ENCODE assay signal across 16 mouse cellular contexts in the genomic region with DNA sequence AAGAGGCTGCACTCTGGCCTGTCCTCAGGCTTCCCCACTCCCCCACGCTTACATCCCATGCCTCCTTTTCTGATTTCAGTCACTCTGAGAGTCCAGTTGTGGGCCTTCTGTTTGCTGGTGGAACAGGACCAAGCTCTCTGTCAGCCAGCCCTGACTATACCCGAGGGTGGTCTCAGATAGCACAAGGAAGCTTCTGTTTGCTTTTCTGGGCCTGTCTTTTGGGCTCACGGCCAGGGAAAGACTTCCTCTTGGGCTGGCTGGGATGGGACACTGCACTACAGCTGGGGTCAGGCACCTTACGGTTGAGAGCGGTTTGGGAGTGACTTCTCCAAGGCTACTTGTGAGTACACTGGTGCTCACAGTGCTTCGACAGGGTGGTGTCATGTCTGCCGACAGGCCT. TPM values are rescaled to one million over a fixed set of nuclear protein-coding genes. Genes with fewer than 3 reads are reported as not detected.
DNase-seq lines count a peak whose midpoint lies in the region; ATAC-seq lines count a peak whose summit lies in the region.
"Had no signal": no experiment of that assay in that cellular context is flagged by ENCODE, and none has a peak within 500 bp of the region (broad histone marks: within the 10 kb centered on the region; RNA-seq: fewer than 3 reads in every experiment).

No protein-coding gene starts in this region.

- no peak overlapping the region for H3K4me2 ChIP-seq in heart, embryonic 15.5 days
- H3K4me2 ChIP-seq in lung, embryonic 15.5 days, result no peak overlapping the region
- H3K4me2 ChIP-seq: embryonic facial prominence, embryonic 12.5 days; liver, embryonic 11.5 days; midbrain, embryonic 13.5 days had no signal

- no peaks in the 10 kb centered on the region for H3K9me3 ChIP-seq in heart, embryonic 15.5 days (replicated peaks)
- H3K9me3 ChIP-seq in heart, embryonic 10.5 days, result no peaks in the 10 kb centered on the region
- H3K9me3 ChIP-seq in lung, embryonic 15.5 days, result no peaks in the 10 kb centered on the region
- H3K9me3 ChIP-seq: embryonic facial prominence, embryonic 12.5 days had no signal

- peaks cover 5% of the 10 kb centered on the region; the same call in 1 of the 2 replicates for H3K4me1 ChIP-seq in heart, embryonic 15.5 days (replicated peaks)
- H3K4me1 ChIP-seq in heart, embryonic 10.5 days, result 0 out of 2 replicates have a peak, but pooled peaks cover 7% of the 10 kb centered on the region
- peaks cover 7% of the 10 kb centered on the region; the same call in 1 of the 2 replicates for H3K4me1 ChIP-seq in lung, embryonic 15.5 days
- H3K4me1 ChIP-seq: midbrain, embryonic 13.5 days had no signal

- ATAC-seq in heart, embryonic 15.5 days (replicated peaks; ENCODE audit: insufficient number of reproducible peaks, insufficient read depth, low FRiP score, low read depth), result peak; percentile 37
- ATAC-seq in lung, embryonic 15.5 days (ENCODE audit: borderline replicate concordance, extremely low read depth, low FRiP score, low TSS enrichment), result peak; percentile 63
- ATAC-seq in megakaryocyte, adult 5-6 weeks (ENCODE audit: poor library complexity, severe bottlenecking), result no peak
- ATAC-seq: inflammation-experienced regulatory T-cells, adult 6 months; midbrain, embryonic 13.5 days had no signal

- peaks cover 51% of the 10 kb centered on the region for H3K36me3 ChIP-seq in heart, embryonic 15.5 days
- peaks cover 83% of the 10 kb centered on the region for H3K36me3 ChIP-seq in heart, embryonic 10.5 days
- H3K36me3 ChIP-seq in lung, embryonic 15.5 days, result peaks cover 21% of the 10 kb centered on the region

- DNase-seq in heart, embryonic 10.5 days (ENCODE audit: low spot score), result no peak
- peak; percentile 59 for DNase-seq in left cerebral cortex, postnatal 4 days
- no peak for DNase-seq in left cerebral cortex, postnatal 36 days (ENCODE audit: low spot score in 2 of 2)
- peak; percentile 40 for DNase-seq in lung, postnatal 14 days
- DNase-seq: kidney, adult 9 months; kidney, postnatal 36 days; retina, postnatal 1 day; thymus, postnatal 4 days had no signal

- 54% methylated on average over 7 of the region's 7 CpGs for WGBS in heart, embryonic 15.5 days
- WGBS in heart, embryonic 10.5 days, result 71% methylated on average over 7 of the region's 7 CpGs
- WGBS in lung, embryonic 15.5 days, result 52% methylated on average over 7 of the region's 7 CpGs

- H3K4me3 ChIP-seq in heart, embryonic 15.5 days, result no peak overlapping the region
- H3K4me3 ChIP-seq in heart, embryonic 10.5 days, result no peak overlapping the region
- no peak overlapping the region for H3K4me3 ChIP-seq in lung, embryonic 15.5 days
- H3K4me3 ChIP-seq: embryonic facial prominence, embryonic 12.5 days; midbrain, embryonic 13.5 days had no signal

- no peaks in the 10 kb centered on the region for H3K27me3 ChIP-seq in heart, embryonic 15.5 days
- no peaks in the 10 kb centered on the region for H3K27me3 ChIP-seq in heart, embryonic 10.5 days (ENCODE audit: insufficient read depth, poor library complexity, severe bottlenecking)
- H3K27me3 ChIP-seq in lung, embryonic 15.5 days, result no peaks in the 10 kb centered on the region
- H3K27me3 ChIP-seq: embryonic facial prominence, embryonic 12.5 days; midbrain, embryonic 13.5 days had no signal

- H3K27ac ChIP-seq in heart, embryonic 15.5 days, result no peak overlapping the region
- H3K27ac ChIP-seq in heart, embryonic 10.5 days, result no peak overlapping the region; the same call in 1 of the 2 replicates
- no peak overlapping the region for H3K27ac ChIP-seq in lung, embryonic 15.5 days
- H3K27ac ChIP-seq: embryonic facial prominence, embryonic 12.5 days; macrophage; midbrain, embryonic 13.5 days had no signal

- intact Hi-C loops in left cerebral cortex, postnatal 4 days (cut with DNase I), result no loop called here
- intact Hi-C loops in left cerebral cortex, postnatal 36 days (cut with DNase I), result no loop called here

- H3K9ac ChIP-seq in heart, embryonic 15.5 days, result no peak overlapping the region
- no peak overlapping the region for H3K9ac ChIP-seq in lung, embryonic 15.5 days
- H3K9ac ChIP-seq: embryonic facial prominence, embryonic 12.5 days; midbrain, embryonic 13.5 days had no signal

RNA-seq across cellular contexts. Expression of a gene that starts 22.2 kb away (rescaled TPM):
- 67.6 and 75.3 TPM in 2 replicates for polyA plus RNA-seq in heart, embryonic 15.5 days (2015; fragmentation: Nextera tagmentation; extraction: Ambion mirVana)
- 86.9 and 116 TPM in 2 replicates for polyA plus RNA-seq in heart, embryonic 10.5 days (2016; fragmentation: Nextera tagmentation; extraction: Ambion mirVana)
- 10 to 100 TPM; 58.1 to 59.9 TPM for total RNA-seq in left cerebral cortex, postnatal 4 days (2021)
- 10 to 100 TPM; 50.3 to 62.4 TPM for total RNA-seq in left cerebral cortex, postnatal 36 days (2021)
- polyA plus RNA-seq in lung, embryonic 15.5 days (2015; fragmentation: Nextera tagmentation; extraction: Ambion mirVana), result 105 and 107 TPM in 2 replicates
- total RNA-seq in megakaryocyte, adult 5-6 weeks (2015), result 45.4 and 53.0 TPM in 2 replicates
- 80.5 and 87.7 TPM in 2 replicates for total RNA-seq in megakaryocyte, adult 5-6 weeks (2017)

RNA-seq across cellular contexts. Expression of a gene that starts 26.0 kb away (rescaled TPM):
- polyA plus RNA-seq in heart, embryonic 15.5 days (2015; fragmentation: Nextera tagmentation; extraction: Ambion mirVana), result 18.2 and 22.3 TPM in 2 replicates
- 19.6 and 20.1 TPM in 2 replicates for polyA plus RNA-seq in heart, embryonic 10.5 days (2016; fragmentation: Nextera tagmentation; extraction: Ambion mirVana)
- total RNA-seq in left cerebral cortex, postnatal 4 days (2021), result 10 to 100 TPM; 32.5 to 34.1 TPM
- 10 to 100 TPM; 37.3 to 37.8 TPM for total RNA-seq in left cerebral cortex, postnatal 36 days (2021)
- 26.5 and 27.6 TPM in 2 replicates for polyA plus RNA-seq in lung, embryonic 15.5 days (2015; fragmentation: Nextera tagmentation; extraction: Ambion mirVana)
- total RNA-seq in megakaryocyte, adult 5-6 weeks (2015), result 3.4 and 3.6 TPM in 2 replicates
- total RNA-seq in megakaryocyte, adult 5-6 weeks (2017), result 2.6 and 6.4 TPM in 2 replicates

RNA-seq across cellular contexts. Expression of a gene that starts 42.5 kb away (rescaled TPM):
- polyA plus RNA-seq in heart, embryonic 15.5 days (2015; fragmentation: Nextera tagmentation; extraction: Ambion mirVana), result 1.7 and 4.9 TPM in 2 replicates
- 0.89 and 2.4 TPM in 2 replicates for polyA plus RNA-seq in heart, embryonic 10.5 days (2016; fragmentation: Nextera tagmentation; extraction: Ambion mirVana)
- total RNA-seq in left cerebral cortex, postnatal 4 days (2021), result 10 to 100 TPM; 26.5 to 28.8 TPM
- 10 to 100 TPM; 55.9 to 57.5 TPM for total RNA-seq in left cerebral cortex, postnatal 36 days (2021)
- polyA plus RNA-seq in lung, embryonic 15.5 days (2015; fragmentation: Nextera tagmentation; extraction: Ambion mirVana), result 1.9 and 3.6 TPM in 2 replicates
- total RNA-seq in megakaryocyte, adult 5-6 weeks (2015), result 0.62 and 1.4 TPM in 2 replicates
- 0.12 and 1.3 TPM in 2 replicates for total RNA-seq in megakaryocyte, adult 5-6 weeks (2017)

Comparison
In these comparisons a context has a peak if more than half of its experiments do, and no peak if none do; other contexts are left out.
1. DNase-seq: peak in left cerebral cortex, postnatal 4 days (single experiment) and lung, postnatal 14 days (single experiment); none in heart, embryonic 10.5 days (single experiment) and left cerebral cortex, postnatal 36 days (0 of 2).
2. RNA of a gene that starts 26.0 kb away (total RNA-seq): 37.3 to 37.8 TPM in left cerebral cortex, postnatal 36 days and 32.5 to 34.1 TPM in left cerebral cortex, postnatal 4 days; 2.6 to 6.4 TPM in megakaryocyte, adult 5-6 weeks; every median in the first group is over 4 times any median in the second.
3. RNA of a gene that starts 42.5 kb away (total RNA-seq): 55.9 to 57.5 TPM in left cerebral cortex, postnatal 36 days and 26.5 to 28.8 TPM in left cerebral cortex, postnatal 4 days; 0.12 to 1.4 TPM in megakaryocyte, adult 5-6 weeks; every median in the first group is over 10 times any median in the second.